Mouse (Mus musculus) adrenal gland, postnatal 0 days (tissue): ENCODE data around the gene Hyal3. TPM values are rescaled to one million over a fixed set of nuclear protein-coding genes. Genes with fewer than 3 reads are reported as not detected.

Experiments used
- polyA plus RNA-seq: library from polyadenylated mRNA; unstranded; fragments of >200 nt; fragmentation: Nextera tagmentation; extraction: Ambion mirVana; gene quantifications from 2 replicates; pipeline ENCODE4 v1.2.1, GENCODE M21; 2015

The Hyal3 gene
- polyA plus RNA-seq, 1 experiment from 2014 or later, result 1.5 TPM

Other genes with a start within 250 kb of the Hyal3 start
- 8.4 and 10.8 TPM in 2 replicates for gene Hemk1, start 242.5 kb upstream of the Hyal3 start, polyA plus RNA-seq
- 0.44 and 0.86 TPM in 2 replicates for gene 6430571L13Rik, start 240.2 kb upstream of the Hyal3 start, polyA plus RNA-seq
- 0.35 and 0.52 TPM in 2 replicates for gene Cacna2d2, start 181.2 kb upstream of the Hyal3 start, polyA plus RNA-seq
- 43.7 and 54.5 TPM in 2 replicates for gene Tmem115, start 46.9 kb upstream of the Hyal3 start, polyA plus RNA-seq
- gene Cyb561d2, start 38.6 kb upstream of the Hyal3 start, polyA plus RNA-seq, result 40.5 and 46.6 TPM in 2 replicates
- 25.7 and 33.2 TPM in 2 replicates for gene Nprl2, start 38.6 kb upstream of the Hyal3 start, polyA plus RNA-seq
- 0.87 and 0.88 TPM in 2 replicates for gene Zmynd10, start 33.5 kb upstream of the Hyal3 start, polyA plus RNA-seq
- 34.4 and 42.2 TPM in 2 replicates for gene Rassf1, start 29.3 kb upstream of the Hyal3 start, polyA plus RNA-seq
- 63.2 and 71.2 TPM in 2 replicates for gene Tusc2, start 17.6 kb upstream of the Hyal3 start, polyA plus RNA-seq
- 46.1 and 48.2 TPM in 2 replicates for gene Hyal2, start 12.9 kb upstream of the Hyal3 start, polyA plus RNA-seq
- gene Hyal1, start 3.9 kb upstream of the Hyal3 start, polyA plus RNA-seq, result 2.8 and 4.5 TPM in 2 replicates
- gene Naa80, start 1.9 kb upstream of the Hyal3 start, polyA plus RNA-seq, result 13.4 and 16.0 TPM in 2 replicates
- gene Ifrd2, start 6.8 kb downstream of the Hyal3 start, polyA plus RNA-seq, result 20.0 and 31.8 TPM in 2 replicates
- 8.3 and 8.7 TPM in 2 replicates for gene Sema3b, start 28.4 kb downstream of the Hyal3 start, polyA plus RNA-seq
- gene Gnai2, start 54.5 kb downstream of the Hyal3 start, polyA plus RNA-seq, result 258 and 304 TPM in 2 replicates
- 5.0 TPM in 2 replicates for gene Slc38a3, start 88.7 kb downstream of the Hyal3 start, polyA plus RNA-seq
- 0.40 and 1.9 TPM in 2 replicates for gene Gnat1, start 98.9 kb downstream of the Hyal3 start, polyA plus RNA-seq
- 5.7 and 6.2 TPM in 2 replicates for gene Sema3f, start 129.7 kb downstream of the Hyal3 start, polyA plus RNA-seq
- gene Rbm5, start 190.2 kb downstream of the Hyal3 start, polyA plus RNA-seq, result 54.4 and 75.5 TPM in 2 replicates